9 mouse cellular contexts compared by ENCODE assay signal in genomic region chr13:91039201-91039807, GRCm38 (mm10).
DNase-seq lines count a peak whose midpoint lies in the region; ATAC-seq and TF ChIP-seq lines count a peak whose summit lies in the region.
"Had no signal": no experiment of that assay in that cellular context is flagged by ENCODE, and none has a peak within 500 bp of the region (broad histone marks: within the 10 kb centered on the region; RNA-seq: fewer than 3 reads in every experiment).

No protein-coding gene starts in this region.

- H3K9ac ChIP-seq in heart, embryonic 14.5 days (ENCODE audit: low read length), result no peak overlapping the region; the same call in 1 of the 2 replicates
- H3K9ac ChIP-seq in kidney, postnatal 0 days (ENCODE audit: low read depth, low read length), result no peak overlapping the region
- H3K9ac ChIP-seq in limb, embryonic 13.5 days, result no peak overlapping the region

- no peaks in the 10 kb centered on the region for H3K36me3 ChIP-seq in heart, embryonic 14.5 days (ENCODE audit: control insufficient read depth, insufficient read depth, low read length)
- no peaks in the 10 kb centered on the region for H3K36me3 ChIP-seq in kidney, postnatal 0 days (ENCODE audit: insufficient read depth, low read length)
- no peaks in the 10 kb centered on the region for H3K36me3 ChIP-seq in limb, embryonic 13.5 days

- peaks cover 2 to 5% of the 10 kb centered on the region in 2 experiments; a peak in 1 of 4 replicates for H3K4me1 ChIP-seq in heart, embryonic 14.5 days (ENCODE audit: control insufficient read depth in 2 of 2, insufficient read depth in 2 of 2, low read length in 2 of 2)
- H3K4me1 ChIP-seq in kidney, postnatal 0 days (replicated peaks; ENCODE audit: insufficient read depth, low read length), result no peaks in the 10 kb centered on the region; the same call in 1 of the 2 replicates
- H3K4me1 ChIP-seq in limb, embryonic 13.5 days, result peaks cover 25% of the 10 kb centered on the region

- H3K27me3 ChIP-seq in heart, embryonic 14.5 days (ENCODE audit: control insufficient read depth, insufficient read depth, low read length), result no peaks in the 10 kb centered on the region
- H3K27me3 ChIP-seq in kidney, postnatal 0 days (ENCODE audit: insufficient read depth, low read length), result no peaks in the 10 kb centered on the region
- H3K27me3 ChIP-seq in limb, embryonic 13.5 days, result no peaks in the 10 kb centered on the region
- H3K27me3 ChIP-seq: CH12.LX had no signal

- peak; percentile 70 for TF ChIP-seq CTCF in kidney, postnatal 0 days (IDR thresholded peaks at IDR 0.05; ENCODE audit: low read depth)

- H3K4me2 ChIP-seq in heart, embryonic 14.5 days (ENCODE audit: low read length), result peak overlapping the region; percentile 55
- H3K4me2 ChIP-seq in kidney, postnatal 0 days (ENCODE audit: low read length), result no peak overlapping the region; the same call in 1 of the 2 replicates
- peak overlapping the region; percentile 38 for H3K4me2 ChIP-seq in limb, embryonic 13.5 days (replicated peaks)

- H3K27ac ChIP-seq in heart, embryonic 14.5 days (replicated peaks in 1 of 2; ENCODE audit: control insufficient read depth in 1 of 2, insufficient read depth in 1 of 2, low read depth in 2 of 2, low read length in 2 of 2), result peak overlapping the region in 1 of 2 experiments; percentile 29; a peak in 1 of 4 replicates
- H3K27ac ChIP-seq in kidney, postnatal 0 days, result no peak overlapping the region
- H3K27ac ChIP-seq in limb, embryonic 13.5 days, result peak overlapping the region; percentile 34; the same call in 1 of the 2 replicates

- no peaks in the 10 kb centered on the region for H3K9me3 ChIP-seq in heart, embryonic 14.5 days (ENCODE audit: control insufficient read depth, low read length)
- H3K9me3 ChIP-seq in kidney, postnatal 0 days (replicated peaks; ENCODE audit: low read length), result no peaks in the 10 kb centered on the region
- H3K9me3 ChIP-seq in limb, embryonic 13.5 days, result no peaks in the 10 kb centered on the region

- peak; percentile 79; the same call in 1 of the 2 replicates for ATAC-seq in heart, embryonic 14.5 days (ENCODE audit: insufficient number of reproducible peaks, insufficient read depth, low FRiP score, low read depth)
- ATAC-seq in kidney, postnatal 0 days (replicated peaks; ENCODE audit: low FRiP score, low read depth), result peak; percentile 88
- ATAC-seq in limb, embryonic 13.5 days (ENCODE audit: low FRiP score, low read depth), result peak; percentile 92
- ATAC-seq in megakaryocyte, adult 5-6 weeks (ENCODE audit: poor library complexity, severe bottlenecking), result no peak

- 25% methylated on average over 11 of the region's 11 CpGs for WGBS in heart, embryonic 14.5 days
- WGBS in kidney, postnatal 0 days, result 42% methylated on average over 11 of the region's 11 CpGs
- 37% methylated on average over 11 of the region's 11 CpGs for WGBS in limb, embryonic 13.5 days

- DNase-seq in heart, adult 18-20 months, result peak; percentile 10 to 29
- no peak for DNase-seq in heart, adult 11 months
- DNase-seq in embryo, embryonic 11 days, result peak; percentile 64
- peak; percentile 67 for DNase-seq in kidney, postnatal 0 days (ENCODE audit: low spot score)
- DNase-seq in retina, adult 2 months (ENCODE audit: low read depth, low spot score), result peak; percentile 36

- H3K4me3 ChIP-seq in heart, embryonic 14.5 days (ENCODE audit: control insufficient read depth in 1 of 2, insufficient read depth in 1 of 2, low read depth in 1 of 2, low read length in 2 of 2), result peak overlapping the region in 1 of 2 experiments; percentile 19; a peak in 2 of 4 replicates
- no peak overlapping the region for H3K4me3 ChIP-seq in kidney, postnatal 0 days (replicated peaks; ENCODE audit: low read depth, low read length)
- H3K4me3 ChIP-seq in limb, embryonic 13.5 days, result no peak overlapping the region
